Comparison of ENCODE assay signal across 14 mouse cellular contexts in the genomic region with DNA sequence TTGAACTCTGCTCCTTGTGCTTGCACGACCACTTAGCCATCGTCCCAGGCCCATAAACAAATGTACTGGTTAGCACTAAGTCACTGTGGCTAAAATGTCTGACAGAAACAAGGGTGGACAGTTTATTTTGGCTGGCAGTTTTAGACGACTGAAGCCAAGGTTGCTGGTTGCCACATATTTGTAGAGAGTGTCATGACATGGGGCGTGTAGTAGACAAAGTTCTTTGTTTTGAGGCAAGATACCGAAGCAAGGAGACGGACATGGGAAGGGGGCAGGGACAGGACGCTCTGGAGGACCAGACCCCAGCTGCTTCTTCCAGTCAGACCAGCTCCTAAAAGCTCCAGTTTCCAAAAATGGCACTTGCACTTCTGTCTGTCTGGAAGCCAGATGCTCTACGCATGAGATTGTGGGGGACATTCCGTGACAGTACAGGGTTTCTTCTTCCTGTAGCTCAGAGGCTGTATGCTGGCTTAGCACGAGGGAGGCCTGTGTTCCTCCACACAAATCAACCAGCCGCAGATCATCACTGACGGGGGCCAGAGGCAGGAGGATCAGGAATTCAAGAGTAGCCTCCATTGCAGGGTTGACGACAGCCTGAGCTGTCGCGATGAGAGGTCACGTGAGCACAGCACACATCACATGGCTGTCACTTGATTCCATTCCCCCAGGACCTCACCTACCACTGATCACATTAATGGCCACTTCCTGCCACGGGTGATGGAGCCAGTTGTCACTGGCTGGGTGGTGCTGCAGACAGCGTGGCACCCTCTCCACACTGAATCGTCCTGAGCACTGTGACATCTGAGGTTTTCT. TPM values are rescaled to one million over a fixed set of nuclear protein-coding genes. Genes with fewer than 3 reads are reported as not detected.
A peak's percentile ranks its signal among the peaks of the same experiment; 100 is the strongest.
DNase-seq lines count a peak whose midpoint lies in the region; ATAC-seq and TF ChIP-seq lines count a peak whose summit lies in the region.
"Had no signal": no experiment of that assay in that cellular context is flagged by ENCODE, and none has a peak within 500 bp of the region (broad histone marks: within the 10 kb centered on the region; RNA-seq: fewer than 3 reads in every experiment).

No protein-coding gene starts in this region.

- ATAC-seq in kidney, embryonic 15.5 days (replicated peaks; ENCODE audit: low FRiP score): peak; percentile 20; the same call in 1 of the 2 replicates
- no peak for ATAC-seq in midbrain, embryonic 16.5 days
- 0 out of 2 replicates have a peak, but pooled peaks have one; percentile 9 for ATAC-seq in heart, embryonic 13.5 days (ENCODE audit: extremely low read depth, insufficient number of reproducible peaks, low FRiP score, low TSS enrichment)
- 0 out of 2 replicates have a peak, but pooled peaks have one; percentile 9 for ATAC-seq in stomach, postnatal 0 days (ENCODE audit: low FRiP score, low TSS enrichment)

- H3K4me1 ChIP-seq in kidney, embryonic 15.5 days: peaks cover 29% of the 10 kb centered on the region
- peaks cover 13% of the 10 kb centered on the region for H3K4me1 ChIP-seq in midbrain, embryonic 10.5 days
- peaks cover 6% of the 10 kb centered on the region; the same call in 1 of the 2 replicates for H3K4me1 ChIP-seq in midbrain, embryonic 16.5 days (ENCODE audit: control insufficient read depth, insufficient read depth, low read length)
- peaks cover 24% of the 10 kb centered on the region for H3K4me1 ChIP-seq in heart, embryonic 13.5 days
- H3K4me1 ChIP-seq in stomach, postnatal 0 days (replicated peaks; ENCODE audit: control insufficient read depth, insufficient read depth): no peaks in the 10 kb centered on the region

- no peaks in the 10 kb centered on the region for H3K9me3 ChIP-seq in kidney, embryonic 15.5 days (replicated peaks)
- no peaks in the 10 kb centered on the region for H3K9me3 ChIP-seq in midbrain, embryonic 10.5 days (replicated peaks)
- no peaks in the 10 kb centered on the region for H3K9me3 ChIP-seq in midbrain, embryonic 16.5 days (replicated peaks; ENCODE audit: control insufficient read depth, low read length, poor library complexity, severe bottlenecking)
- peaks cover 7% of the 10 kb centered on the region; the same call in 1 of the 2 replicates for H3K9me3 ChIP-seq in heart, embryonic 13.5 days
- no peaks in the 10 kb centered on the region for H3K9me3 ChIP-seq in stomach, postnatal 0 days (ENCODE audit: control insufficient read depth, low read length)
- H3K9me3 ChIP-seq: forebrain, embryonic 10.5 days had no signal

- H3K27ac ChIP-seq in kidney, embryonic 15.5 days: no peak overlapping the region
- 0 out of 2 replicates have a peak overlapping the region, but pooled peaks have one; percentile 6 for H3K27ac ChIP-seq in midbrain, embryonic 10.5 days (replicated peaks)
- no peak overlapping the region for H3K27ac ChIP-seq in midbrain, embryonic 16.5 days (ENCODE audit: low read length)
- H3K27ac ChIP-seq in heart, embryonic 13.5 days (replicated peaks): peak overlapping the region; percentile 45
- no peak overlapping the region for H3K27ac ChIP-seq in stomach, postnatal 0 days (replicated peaks)
- H3K27ac ChIP-seq: forebrain, embryonic 10.5 days; liver, embryonic 14.5 days had no signal

- peak overlapping the region; percentile 27 for H3K4me2 ChIP-seq in kidney, embryonic 15.5 days
- no peak overlapping the region for H3K4me2 ChIP-seq in midbrain, embryonic 16.5 days (ENCODE audit: low read length)
- peak overlapping the region; percentile 60 for H3K4me2 ChIP-seq in heart, embryonic 13.5 days
- H3K4me2 ChIP-seq in stomach, postnatal 0 days (replicated peaks; ENCODE audit: low read depth): no peak overlapping the region

- no peak for TF ChIP-seq CTCF in stomach, postnatal 0 days (IDR thresholded peaks at IDR 0.05; ENCODE audit: low read depth)

- 41% methylated on average over 19 of the region's 19 CpGs for WGBS in kidney, embryonic 15.5 days
- 74% methylated on average over 19 of the region's 19 CpGs for WGBS in midbrain, embryonic 10.5 days
- 70% methylated on average over 19 of the region's 19 CpGs for WGBS in midbrain, embryonic 16.5 days
- 28% methylated on average over 19 of the region's 19 CpGs for WGBS in heart, embryonic 13.5 days
- 48% methylated on average over 19 of the region's 19 CpGs for WGBS in stomach, postnatal 0 days

- no peaks in the 10 kb centered on the region; the same call in 1 of the 2 replicates for H3K36me3 ChIP-seq in kidney, embryonic 15.5 days
- no peaks in the 10 kb centered on the region for H3K36me3 ChIP-seq in midbrain, embryonic 10.5 days
- no peaks in the 10 kb centered on the region for H3K36me3 ChIP-seq in midbrain, embryonic 16.5 days (ENCODE audit: control insufficient read depth, insufficient read depth, low read length)
- peaks cover 7% of the 10 kb centered on the region; the same call in 1 of the 2 replicates for H3K36me3 ChIP-seq in heart, embryonic 13.5 days
- no peaks in the 10 kb centered on the region for H3K36me3 ChIP-seq in stomach, postnatal 0 days (ENCODE audit: control insufficient read depth, insufficient read depth, low read length)
- H3K36me3 ChIP-seq: forebrain, embryonic 10.5 days; G1E had no signal

- no peak overlapping the region for H3K9ac ChIP-seq in kidney, embryonic 15.5 days
- no peak overlapping the region for H3K9ac ChIP-seq in midbrain, embryonic 16.5 days (ENCODE audit: low read depth, low read length)
- H3K9ac ChIP-seq in heart, embryonic 13.5 days: peak overlapping the region; percentile 54
- H3K9ac ChIP-seq in stomach, postnatal 0 days (ENCODE audit: low read length): no peak overlapping the region
- H3K9ac ChIP-seq: liver, embryonic 14.5 days had no signal

- H3K4me3 ChIP-seq in kidney, embryonic 15.5 days (replicated peaks): no peak overlapping the region
- H3K4me3 ChIP-seq in midbrain, embryonic 10.5 days: no peak overlapping the region
- H3K4me3 ChIP-seq in midbrain, embryonic 16.5 days (ENCODE audit: low read depth, low read length): no peak overlapping the region
- peak overlapping the region; percentile 26 for H3K4me3 ChIP-seq in heart, embryonic 13.5 days
- H3K4me3 ChIP-seq in stomach, postnatal 0 days (ENCODE audit: low read depth, low read length): no peak overlapping the region
- H3K4me3 ChIP-seq: forebrain, embryonic 10.5 days had no signal

- H3K27me3 ChIP-seq in kidney, embryonic 15.5 days: 0 out of 2 replicates have a peak, but pooled peaks cover 6% of the 10 kb centered on the region
- no peaks in the 10 kb centered on the region for H3K27me3 ChIP-seq in midbrain, embryonic 10.5 days (ENCODE audit: low read depth, poor library complexity, severe bottlenecking)
- no peaks in the 10 kb centered on the region for H3K27me3 ChIP-seq in midbrain, embryonic 16.5 days (ENCODE audit: control insufficient read depth, insufficient read depth, low read depth, low read length)
- H3K27me3 ChIP-seq in heart, embryonic 13.5 days (replicated peaks): peaks cover 13% of the 10 kb centered on the region
- no peaks in the 10 kb centered on the region for H3K27me3 ChIP-seq in stomach, postnatal 0 days (ENCODE audit: control insufficient read depth, insufficient read depth, low read length)

- no peak for TF ChIP-seq EP300 in stomach, postnatal 0 days (optimal IDR thresholded peaks at IDR 0.05)

- no peak for DNase-seq in kidney, adult 8-10 months
- DNase-seq in midbrain, embryonic 10.5 days (ENCODE audit: low spot score): no peak
- DNase-seq in stomach, postnatal 0 days (ENCODE audit: low spot score): no peak
- no peak for DNase-seq in testis, postnatal 14 days (ENCODE audit: low spot score)
- DNase-seq: adrenal gland, postnatal 10 days; cerebellum, adult 9-10 months had no signal

RNA-seq across cellular contexts. Expression of a gene that starts 1.2 kb away (rescaled TPM):
- 1.1 and 1.2 TPM in 2 replicates for polyA plus RNA-seq in kidney, embryonic 15.5 days (2015; fragmentation: Nextera tagmentation; extraction: Ambion mirVana)
- 0.40 and 2.0 TPM in 2 replicates for polyA plus RNA-seq in midbrain, embryonic 10.5 days (2016; fragmentation: Nextera tagmentation; extraction: Ambion mirVana)
- polyA plus RNA-seq in midbrain, embryonic 16.5 days (2015; fragmentation: Nextera tagmentation; extraction: Ambion mirVana): 0.60 and 2.3 TPM in 2 replicates
- polyA plus RNA-seq in heart, embryonic 13.5 days (2015; fragmentation: Nextera tagmentation; extraction: Ambion mirVana): 0.86 and 0.93 TPM in 2 replicates
- 0.52 and 0.64 TPM in 2 replicates for polyA plus RNA-seq in stomach, postnatal 0 days (2015; fragmentation: Nextera tagmentation; extraction: Ambion mirVana)
- polyA plus RNA-seq: G1E had no signal

RNA-seq across cellular contexts. Expression of a gene that starts 12.6 kb away (rescaled TPM):
- polyA plus RNA-seq in kidney, embryonic 15.5 days (2015; fragmentation: Nextera tagmentation; extraction: Ambion mirVana): not detected in 2 replicates
- not detected in 2 replicates for polyA plus RNA-seq in midbrain, embryonic 10.5 days (2016; fragmentation: Nextera tagmentation; extraction: Ambion mirVana)
- not detected in 2 replicates for polyA plus RNA-seq in midbrain, embryonic 16.5 days (2015; fragmentation: Nextera tagmentation; extraction: Ambion mirVana)
- polyA plus RNA-seq in heart, embryonic 13.5 days (2015; fragmentation: Nextera tagmentation; extraction: Ambion mirVana): not detected in 2 replicates
- polyA plus RNA-seq in stomach, postnatal 0 days (2015; fragmentation: Nextera tagmentation; extraction: Ambion mirVana): not detected in 2 replicates
- polyA plus RNA-seq: forebrain, embryonic 10.5 days; G1E; liver, embryonic 14.5 days; midbrain, postnatal 0 days; spleen, adult 2 months had no signal

Comparison
In these comparisons a context has a peak if more than half of its experiments do, and no peak if none do; other contexts are left out.
1. H3K27ac ChIP-seq: peak in midbrain, embryonic 10.5 days (single experiment) and heart, embryonic 13.5 days (single experiment); none in kidney, embryonic 15.5 days (single experiment), midbrain, embryonic 16.5 days (single experiment) and stomach, postnatal 0 days (single experiment).
2. H3K4me2 ChIP-seq: peak in kidney, embryonic 15.5 days (single experiment) and heart, embryonic 13.5 days (single experiment); none in midbrain, embryonic 16.5 days (single experiment) and stomach, postnatal 0 days (single experiment).